Mouse (Mus musculus) right cerebral cortex, adult 18-20 months (tissue): ENCODE measurements around the gene Ube2e2.

Experiments used
- DNase-seq: peaks from one replicate; pipeline ENCODE4 v3.0.0; 2022; ENCODE audit warnings: mixed read lengths

Gene Ube2e2

GRCm38 (mm10) chr14:18893947-18894445, at the start of gene Ube2e2:
TSS of gene Ube2e2 (minus strand) at chr14:18894267.
- no peak for DNase-seq

- no peak for DNase-seq
Observed at GRCm38 (mm10) chr14:18940068-18940467, 46.0 kb upstream of the Ube2e2 start.

GRCm38 (mm10) chr14:18903553-18903952, 9.5 kb upstream of the Ube2e2 start:
- DNase-seq: peak; percentile 48

- DNase-seq: peak; percentile 93
Observed at GRCm38 (mm10) chr14:18893121-18893946, 733 bp downstream of the Ube2e2 start.

GRCm38 (mm10) chr14:18889571-18889970, 4.5 kb downstream of the Ube2e2 start:
- no peak for DNase-seq

- DNase-seq: no peak
Observed at GRCm38 (mm10) chr14:18882493-18882892, 11.6 kb downstream of the Ube2e2 start.

- DNase-seq: no peak
Observed at GRCm38 (mm10) chr14:18870716-18871115, 23.4 kb downstream of the Ube2e2 start.

- no peak for DNase-seq
Observed at GRCm38 (mm10) chr14:18828661-18829060, 65.4 kb downstream of the Ube2e2 start.

- no peak for DNase-seq
Observed at GRCm38 (mm10) chr14:18826753-18827152, 67.3 kb downstream of the Ube2e2 start.

- no peak for DNase-seq
Observed at GRCm38 (mm10) chr14:18820713-18821112, 73.4 kb downstream of the Ube2e2 start.

- DNase-seq: no peak
Observed at GRCm38 (mm10) chr14:18796857-18797256, 97.2 kb downstream of the Ube2e2 start.

GRCm38 (mm10) chr14:18795787-18796186, 98.3 kb downstream of the Ube2e2 start:
- no peak for DNase-seq

- no peak for DNase-seq
Observed at GRCm38 (mm10) chr14:18778993-18779675, 114.9 kb downstream of the Ube2e2 start.

GRCm38 (mm10) chr14:18778241-18778640, 115.8 kb downstream of the Ube2e2 start:
- DNase-seq: no peak

GRCm38 (mm10) chr14:18776132-18776531, 117.9 kb downstream of the Ube2e2 start:
- no peak for DNase-seq

GRCm38 (mm10) chr14:18773724-18774123, 120.3 kb downstream of the Ube2e2 start:
- peak; percentile 38 for DNase-seq

GRCm38 (mm10) chr14:18759601-18760356, 134.3 kb downstream of the Ube2e2 start:
- peak; percentile 4 for DNase-seq

- peak; percentile 21 for DNase-seq
Observed at GRCm38 (mm10) chr14:18758595-18759532, 135.2 kb downstream of the Ube2e2 start.

GRCm38 (mm10) chr14:18758003-18758402, 136.1 kb downstream of the Ube2e2 start:
- no peak for DNase-seq

GRCm38 (mm10) chr14:18755410-18755809, 138.7 kb downstream of the Ube2e2 start:
- DNase-seq: no peak

- no peak for DNase-seq
Observed at GRCm38 (mm10) chr14:18754595-18754994, 139.5 kb downstream of the Ube2e2 start.

- DNase-seq: no peak
Observed at GRCm38 (mm10) chr14:18754001-18754400, 140.1 kb downstream of the Ube2e2 start.
